Mouse (Mus musculus) liver, embryonic 11.5 days (tissue): Measurements from ENCODE around the gene Ube2t. TPM values are rescaled to one million over a fixed set of nuclear protein-coding genes. Genes with fewer than 3 reads are reported as not detected.

ENCODE experiments used
- ATAC-seq: fragments of 200-750 bp; cut with Nextera tagmentation; replicated peaks from 2 replicates; pipeline ENCODE4 v1.8.0; 2017; ENCODE audit warnings: moderate number of reproducible peaks, mild to moderate bottlenecking, moderate TSS enrichment, moderate library complexity; ENCODE audit not compliant: low FRiP score
- DNase-seq: peaks from one replicate; pipeline ENCODE4 v3.0.0-alpha.2; 2017; ENCODE audit warnings: low spot score
- H3K27ac ChIP-seq: fragments of 300-500 bp; sonication (generic); 2 replicates; pipeline ENCODE4 v1.5.1; 2014; ENCODE audit warnings: mild to moderate bottlenecking, low read depth, low read length, control low read depth
- H3K27me3 ChIP-seq: fragments of 300-500 bp; sonication (generic); replicated peaks from 2 replicates; pipeline ENCODE4 v1.6.1; 2014; ENCODE audit warnings: low read length, mixed read lengths; ENCODE audit not compliant: control insufficient read depth, insufficient read depth
- H3K36me3 ChIP-seq: fragments of 300-500 bp; sonication (generic); 2 replicates; pipeline ENCODE4 v1.6.1; 2014; ENCODE audit warnings: mild to moderate bottlenecking, low read length, moderate library complexity, mixed read lengths; ENCODE audit not compliant: control insufficient read depth, insufficient read depth
- H3K4me1 ChIP-seq: fragments of 300-500 bp; sonication (generic); replicated peaks from 2 replicates; pipeline ENCODE4 v1.6.1; 2014; ENCODE audit warnings: low read length, mixed read lengths; ENCODE audit not compliant: control insufficient read depth, insufficient read depth
- H3K4me2 ChIP-seq: fragments of 300-500 bp; sonication (generic); 2 replicates; pipeline ENCODE4 v1.6.1; 2014; ENCODE audit warnings: mild to moderate bottlenecking, control low read depth, moderate library complexity
- H3K4me3 ChIP-seq: fragments of 300-500 bp; sonication (generic); 2 replicates; pipeline ENCODE4 v1.5.1; 2014; ENCODE audit warnings: low read depth, low read length, control low read depth
- H3K9ac ChIP-seq: fragments of 300-500 bp; sonication (generic); 2 replicates; pipeline ENCODE4 v1.6.1; 2014; ENCODE audit warnings: low read depth, low read length, control low read depth
- H3K9me3 ChIP-seq: fragments of 300-500 bp; sonication (generic); 2 replicates; pipeline ENCODE4 v1.6.1; 2016; ENCODE audit warnings: low read length, inconsistent platforms, mixed read lengths; ENCODE audit not compliant: control insufficient read depth
- WGBS: fragments of 180-500 bp; shearing (Covaris S2); extraction: QIAGEN DNeasy Blood & Tissue Kit; methylation state at CpG from one replicate; pipeline ENCODE4 v1.1.7; 2014; 5-methylcytosine and 5-hydroxymethylcytosine counted together
- polyA plus RNA-seq: library from polyadenylated mRNA; unstranded; fragments of >200 nt; fragmentation: Nextera tagmentation; extraction: Ambion mirVana; gene quantifications from 2 replicates; pipeline ENCODE4 v1.2.1, GENCODE M21; 2014

Ube2t gene
- polyA plus RNA-seq, 1 experiment from 2014 or later, result 55.7 TPM

DNA sequence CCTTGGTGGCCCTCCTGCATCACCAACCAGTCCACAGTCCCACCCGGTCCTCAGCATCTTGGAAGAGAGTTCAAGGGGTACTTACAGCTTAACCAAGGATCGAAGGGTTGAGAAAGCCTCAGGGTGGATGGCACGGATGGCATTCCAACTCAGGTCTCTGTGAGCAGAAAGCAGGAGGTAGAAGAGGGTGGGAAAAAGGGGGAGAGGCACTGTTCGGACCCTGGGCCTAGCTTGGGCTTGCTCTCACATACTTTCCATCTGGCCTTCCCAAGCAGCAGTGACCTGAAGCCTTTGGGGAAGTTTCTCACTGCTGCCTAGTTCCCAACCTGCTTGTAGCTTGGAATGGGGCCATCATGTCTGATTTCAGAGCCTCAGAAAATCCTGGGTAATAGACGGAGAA is 35.2 kb downstream of the Ube2t start:
- no peak for ATAC-seq
- H3K36me3 ChIP-seq, result no peaks in the 10 kb centered on the region
- no peak overlapping the region for H3K4me2 ChIP-seq
- 68% methylated on average over 5 of the region's 5 CpGs for WGBS
- no peaks in the 10 kb centered on the region for H3K9me3 ChIP-seq
- H3K4me3 ChIP-seq, result no peak overlapping the region
- H3K9ac ChIP-seq, result no peak overlapping the region
- H3K4me1 ChIP-seq, result no peaks in the 10 kb centered on the region
- H3K27me3 ChIP-seq, result peaks cover 2% of the 10 kb centered on the region; the same call in 1 of the 2 replicates
- no peak overlapping the region for H3K27ac ChIP-seq
- no peak for DNase-seq

DNA sequence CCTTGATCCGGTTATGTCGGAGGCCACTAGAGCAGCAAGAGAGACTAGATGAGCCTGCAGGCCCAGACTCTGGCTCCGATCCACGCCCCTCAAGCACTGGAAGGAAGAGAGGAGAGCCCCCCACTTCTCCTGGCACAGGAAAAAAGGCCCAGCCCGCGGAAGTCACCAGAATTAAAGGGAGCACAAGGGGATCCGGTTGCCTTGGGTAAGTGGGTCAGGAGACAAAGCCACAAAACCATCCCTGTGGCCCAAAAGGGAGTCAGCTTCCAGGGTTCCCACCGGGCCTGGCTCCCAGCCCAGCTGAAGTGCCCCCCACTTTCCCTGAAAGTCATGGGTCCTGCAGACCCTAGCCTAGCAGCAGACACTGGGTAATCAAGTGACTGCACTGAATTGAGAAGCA is 35.9 kb downstream of the Ube2t start:
- H3K36me3 ChIP-seq, result no peaks in the 10 kb centered on the region
- no peak overlapping the region for H3K27ac ChIP-seq
- DNase-seq, result no peak
- 75% methylated on average over 8 of the region's 8 CpGs for WGBS
- no peak overlapping the region for H3K4me2 ChIP-seq
- no peaks in the 10 kb centered on the region for H3K4me1 ChIP-seq
- 0 out of 2 replicates have a peak, but pooled peaks cover 2% of the 10 kb centered on the region for H3K27me3 ChIP-seq
- H3K9me3 ChIP-seq, result no peaks in the 10 kb centered on the region
- H3K9ac ChIP-seq, result no peak overlapping the region
- H3K4me3 ChIP-seq, result no peak overlapping the region
- no peak for ATAC-seq

- H3K36me3 ChIP-seq, result no peaks in the 10 kb centered on the region
- H3K9me3 ChIP-seq, result no peaks in the 10 kb centered on the region
- no peaks in the 10 kb centered on the region for H3K4me1 ChIP-seq
- DNase-seq, result no peak
- no peak for ATAC-seq
- H3K9ac ChIP-seq, result no peak overlapping the region
- WGBS, result 74% methylated on average over 9 of the region's 9 CpGs
- no peak overlapping the region for H3K4me2 ChIP-seq
- H3K27me3 ChIP-seq, result 0 out of 2 replicates have a peak, but pooled peaks cover under 1% of the 10 kb centered on the region
- no peak overlapping the region for H3K4me3 ChIP-seq
- H3K27ac ChIP-seq, result no peak overlapping the region
Measured at GRCm38 (mm10) chr1:135000527-135000926, 38.2 kb downstream of the Ube2t start.

- H3K4me2 ChIP-seq, result no peak overlapping the region
- ATAC-seq, result no peak
- no peaks in the 10 kb centered on the region for H3K9me3 ChIP-seq
- H3K27ac ChIP-seq, result no peak overlapping the region
- DNase-seq, result no peak
- H3K4me3 ChIP-seq, result no peak overlapping the region
- WGBS, result 68% methylated on average over 4 of the region's 4 CpGs
- H3K4me1 ChIP-seq, result no peaks in the 10 kb centered on the region
- H3K36me3 ChIP-seq, result no peaks in the 10 kb centered on the region
- no peaks in the 10 kb centered on the region for H3K27me3 ChIP-seq
- no peak overlapping the region for H3K9ac ChIP-seq
Measured at GRCm38 (mm10) chr1:135003346-135003745, 41.0 kb downstream of the Ube2t start.

GRCm38 (mm10) chr1:135005696-135006095 is 43.3 kb downstream of the Ube2t start:
- Histone ChIP-seq H3K9ac (no peak overlapping the region), H3K4me1 (no peaks in the 10 kb centered on the region), H3K4me2 (no peak overlapping the region), H3K36me3 (no peaks in the 10 kb centered on the region), H3K4me3 (no peak overlapping the region), H3K9me3 (no peaks in the 10 kb centered on the region), H3K27ac (no peak overlapping the region), H3K27me3 (no peaks in the 10 kb centered on the region)
- ATAC-seq (no peak), DNase-seq (no peak)
- WGBS, result 74% methylated on average over 7 of the region's 7 CpGs

DNA sequence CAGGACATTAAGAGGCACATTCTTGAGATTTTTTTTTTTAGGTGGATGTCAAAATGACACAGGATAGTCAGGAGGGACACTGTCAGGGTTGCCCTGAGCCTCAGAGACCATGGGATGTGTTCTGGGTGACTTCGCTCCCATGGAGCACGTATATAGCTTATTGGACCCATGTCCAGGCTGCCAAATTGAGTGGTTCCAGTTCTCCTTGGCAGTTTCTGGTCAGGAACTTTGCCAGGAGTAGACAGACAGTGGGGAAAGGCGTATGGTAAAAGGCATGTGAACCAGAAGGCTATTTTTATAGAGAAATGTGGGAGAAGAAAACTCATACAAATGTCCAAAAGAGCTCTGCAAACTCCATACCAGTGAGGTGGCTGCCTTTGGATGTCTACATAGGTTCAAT is 47.5 kb downstream of the Ube2t start:
- H3K9ac ChIP-seq, result no peak overlapping the region
- ATAC-seq, result no peak
- no peak overlapping the region for H3K27ac ChIP-seq
- H3K4me1 ChIP-seq, result no peaks in the 10 kb centered on the region
- H3K36me3 ChIP-seq, result no peaks in the 10 kb centered on the region
- no peak overlapping the region for H3K4me3 ChIP-seq
- H3K27me3 ChIP-seq, result no peaks in the 10 kb centered on the region
- H3K4me2 ChIP-seq, result no peak overlapping the region
- no peak for DNase-seq
- WGBS, result 79% methylated on average over 3 of the region's 3 CpGs
- no peaks in the 10 kb centered on the region for H3K9me3 ChIP-seq

- Histone ChIP-seq H3K9me3 (no peaks in the 10 kb centered on the region), H3K4me1 (no peaks in the 10 kb centered on the region), H3K27me3 (no peaks in the 10 kb centered on the region), H3K4me3 (no peak overlapping the region), H3K27ac (no peak overlapping the region), H3K9ac (no peak overlapping the region), H3K36me3 (no peaks in the 10 kb centered on the region), H3K4me2 (no peak overlapping the region)
- ATAC-seq (no peak), DNase-seq (no peak)
- 88% methylated on average over 5 of the region's 5 CpGs for WGBS
Measured at GRCm38 (mm10) chr1:135011912-135012311, 49.5 kb downstream of the Ube2t start.

DNA sequence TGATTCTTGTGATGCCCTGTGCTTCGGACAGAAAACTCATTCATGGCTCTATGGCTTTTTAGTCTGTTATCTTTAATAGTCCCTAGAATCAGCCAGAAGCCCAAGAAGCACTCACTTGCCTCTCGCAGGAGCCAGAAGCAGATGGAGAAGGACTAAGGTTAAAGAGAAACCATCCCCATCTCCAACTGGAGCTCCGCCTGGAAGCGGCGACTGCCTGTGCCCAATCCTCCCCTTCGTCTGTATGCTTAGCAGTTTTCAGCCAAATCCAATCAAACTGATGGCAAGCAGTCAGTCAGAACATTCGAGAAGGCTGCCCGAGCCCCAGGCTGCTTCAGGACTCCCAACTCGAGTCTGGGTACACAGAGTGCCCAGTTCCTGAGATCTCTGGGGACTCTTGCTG is 50.1 kb downstream of the Ube2t start:
- Histone ChIP-seq H3K36me3 (no peaks in the 10 kb centered on the region), H3K4me3 (no peak overlapping the region), H3K9me3 (no peaks in the 10 kb centered on the region), H3K27me3 (no peaks in the 10 kb centered on the region), H3K4me1 (no peaks in the 10 kb centered on the region), H3K4me2 (no peak overlapping the region), H3K27ac (no peak overlapping the region), H3K9ac (no peak overlapping the region)
- DNase-seq, result no peak
- no peak for ATAC-seq
- WGBS, result 72% methylated on average over 9 of the region's 9 CpGs

GRCm38 (mm10) chr1:135014921-135015445 is 52.6 kb downstream of the Ube2t start:
- no peak overlapping the region for H3K4me2 ChIP-seq
- no peak for ATAC-seq
- no peaks in the 10 kb centered on the region for H3K4me1 ChIP-seq
- H3K4me3 ChIP-seq, result no peak overlapping the region
- 56% methylated on average over 10 of the region's 10 CpGs for WGBS
- no peak overlapping the region for H3K27ac ChIP-seq
- DNase-seq, result no peak
- no peaks in the 10 kb centered on the region for H3K36me3 ChIP-seq
- no peaks in the 10 kb centered on the region; the same call in 1 of the 2 replicates for H3K27me3 ChIP-seq
- no peaks in the 10 kb centered on the region for H3K9me3 ChIP-seq
- no peak overlapping the region for H3K9ac ChIP-seq
